ENCODE assay signal across 8 mouse cellular contexts in genomic region chr12:98734246-98734879, GRCm38 (mm10). TPM values are rescaled to one million over a fixed set of nuclear protein-coding genes. Genes with fewer than 3 reads are reported as not detected.
DNase-seq lines count a peak whose midpoint lies in the region; ATAC-seq and TF ChIP-seq lines count a peak whose summit lies in the region.

No protein-coding gene starts in this region.

- H3K36me3 ChIP-seq in hindbrain, embryonic 16.5 days (ENCODE audit: control insufficient read depth, insufficient read depth, low read length): no peaks in the 10 kb centered on the region
- no peaks in the 10 kb centered on the region for H3K36me3 ChIP-seq in macrophage (ENCODE audit: inconsistent target)

- peak overlapping the region; percentile 75 for H3K27ac ChIP-seq in hindbrain, embryonic 16.5 days (ENCODE audit: low read depth, low read length)
- H3K27ac ChIP-seq in left cerebral cortex, adult 2 months: peak overlapping the region; percentile 85
- peak overlapping the region; percentile 39; the same call in 1 of the 2 replicates for H3K27ac ChIP-seq in macrophage

- peak overlapping the region; percentile 81 for H3K9ac ChIP-seq in hindbrain, embryonic 16.5 days (ENCODE audit: low read depth, low read length)

- no peaks in the 10 kb centered on the region for H3K9me3 ChIP-seq in hindbrain, embryonic 16.5 days (ENCODE audit: control insufficient read depth, low read length)

- peaks cover 20% of the 10 kb centered on the region for H3K4me1 ChIP-seq in hindbrain, embryonic 16.5 days (ENCODE audit: control insufficient read depth, insufficient read depth, low read depth, low read length)

- peak; percentile 93 for ATAC-seq in hindbrain, embryonic 16.5 days

- DNase-seq in ZHBTc4 (ENCODE audit: low read depth, low spot score): peak; percentile 91
- peak; percentile 77 to 93 for DNase-seq in cerebellum, postnatal 4 days (ENCODE audit: low spot score in 2 of 2)
- DNase-seq in gastrocnemius, adult 18-20 months (ENCODE audit: low spot score): peak; percentile 85
- peak; percentile 84 to 91 for DNase-seq in left cerebral cortex, adult 2 months (ENCODE audit: extremely low spot score in 1 of 2, low spot score in 2 of 2)
- DNase-seq in retina, postnatal 7 days (ENCODE audit: low read depth, low spot score): peak; percentile 76
- DNase-seq in urinary bladder, adult 18-20 months (ENCODE audit: low spot score in 2 of 2): peak; percentile 78 to 88

- H3K79me2 ChIP-seq in macrophage (ENCODE audit: inconsistent target): no peaks in the 10 kb centered on the region

- H3K4me3 ChIP-seq in hindbrain, embryonic 16.5 days (ENCODE audit: low read length): peak overlapping the region; percentile 77
- H3K4me3 ChIP-seq in left cerebral cortex, adult 2 months: peak overlapping the region; percentile 81
- H3K4me3 ChIP-seq in macrophage (ENCODE audit: inconsistent target): peak overlapping the region; percentile 69

- WGBS in hindbrain, embryonic 16.5 days: under 1% methylated on average over 30 of the region's 30 CpGs
- 0% methylated on average over 30 of the region's 30 CpGs for WGBS in macrophage (ENCODE audit: missing documents)

- no peak; the same call in none of the 2 replicates for TF ChIP-seq CTCF in left cerebral cortex, adult 2 months (IDR thresholded peaks at IDR 0.05)

- intact Hi-C loops in left cerebral cortex, adult 2 months (cut with DNase I): no loop called here

- H3K27me3 ChIP-seq in hindbrain, embryonic 16.5 days (replicated peaks; ENCODE audit: control insufficient read depth, insufficient read depth, low read length): 0 out of 2 replicates have a peak, but pooled peaks cover 2% of the 10 kb centered on the region

- peak overlapping the region; percentile 73 for H3K4me2 ChIP-seq in hindbrain, embryonic 16.5 days (ENCODE audit: low read length)

RNA-seq across cellular contexts. Expression of gene Ptpn21, which starts 2.8 kb away (rescaled TPM):
- total RNA-seq in gastrocnemius, adult 18-20 months (2021): 10 to 100 TPM; 31.8 to 44.3 TPM
- 3.4 and 3.7 TPM in 2 replicates for polyA plus RNA-seq in hindbrain, embryonic 16.5 days (2015; fragmentation: Nextera tagmentation; extraction: Ambion mirVana)
- 10 to 100 TPM in 1 of 2 experiments, 1 to 10 TPM in 1; 7.9 to 12.6 TPM for total RNA-seq in left cerebral cortex, adult 2 months (2021)
- total RNA-seq in macrophage (2018; cell fraction: chromatin; rRNA removed): 10 to 100 TPM in 13 of 26 experiments, 1 to 10 TPM in 13; 1.2 to 30.7 (median 10.5) TPM
- 10 to 100 TPM in 8 of 26 experiments, 1 to 10 TPM in 18; 2.0 to 11.2 (median 5.4) TPM for total RNA-seq in macrophage (2018; cell fraction: cytosol; rRNA removed)
- 10 to 100 TPM in 9 of 26 experiments, 1 to 10 TPM in 17; 2.9 to 25.7 (median 8.0) TPM for total RNA-seq in macrophage (2018; cell fraction: nucleus; rRNA removed)
- 5.1 to 9.5 TPM (median 6.2 TPM) in 3 replicates for polyA plus RNA-seq in macrophage (2018)

RNA-seq across cellular contexts. Expression of gene Zc3h14, which starts 12.4 kb away (rescaled TPM):
- 10 to 100 TPM; 46.9 to 49.6 TPM for total RNA-seq in gastrocnemius, adult 18-20 months (2021)
- polyA plus RNA-seq in hindbrain, embryonic 16.5 days (2015; fragmentation: Nextera tagmentation; extraction: Ambion mirVana): 95.0 and 95.8 TPM in 2 replicates
- total RNA-seq in left cerebral cortex, adult 2 months (2021): 10 to 100 TPM; 93.1 to 96.1 TPM
- total RNA-seq in macrophage (2018; cell fraction: chromatin; rRNA removed): 100 to 1,000 TPM in 9 of 26 experiments, 10 to 100 TPM in 17; 26.4 to 162 (median 92.0) TPM
- 10 to 100 TPM; 37.2 to 55.8 (median 44.1) TPM for total RNA-seq in macrophage (2018; cell fraction: cytosol; rRNA removed)
- 10 to 100 TPM; 22.3 to 98.1 (median 57.0) TPM for total RNA-seq in macrophage (2018; cell fraction: nucleus; rRNA removed)
- 40.5 to 58.9 TPM (median 43.7 TPM) in 3 replicates for polyA plus RNA-seq in macrophage (2018)

Comparison
In these comparisons a context has a peak if more than half of its experiments do, and no peak if none do; other contexts are left out.
1. Peak in every context shown above with its lines: DNase-seq, ATAC-seq, H3K4me3 ChIP-seq and H3K27ac ChIP-seq.